Mouse (Mus musculus) myocyte (in vitro differentiated cells): ENCODE results near the gene Cpn1.

Experiments used
- CEBPB ChIP-seq: IDR thresholded peaks from 2 replicates; pipeline ENCODE4 v1.6.1; 2011; ENCODE audit warnings: mild to moderate bottlenecking, moderate library complexity; ENCODE audit not compliant: poor library complexity, insufficient read depth, severe bottlenecking
- E2F4 ChIP-seq: IDR thresholded peaks from one replicate; pipeline ENCODE4 v1.6.1; 2011; ENCODE audit warnings: mild to moderate bottlenecking, control low read depth, moderate library complexity; ENCODE audit not compliant: insufficient read depth
- MAX ChIP-seq: IDR thresholded peaks from one replicate; pipeline ENCODE4 v1.6.1; 2011; ENCODE audit warnings: low read depth, mild to moderate bottlenecking, control low read depth
- MYOD1 ChIP-seq, 3 experiments: IDR thresholded peaks; one replicate each; pipeline ENCODE4 v1.6.1; 2011; ENCODE audit warnings: control low read depth in 2 of 3, low read depth in 2 of 3, mild to moderate bottlenecking in 2 of 3, moderate library complexity in 1 of 3; ENCODE audit not compliant: insufficient read length in 2 of 3, control insufficient read depth in 1 of 3
- MYOG ChIP-seq, 3 experiments: IDR thresholded peaks; one replicate each; pipeline ENCODE4 v1.6.1; 2011; ENCODE audit warnings: control low read depth in 2 of 3, low read depth in 2 of 3, mild to moderate bottlenecking in 2 of 3; ENCODE audit not compliant: insufficient read length in 2 of 3, control insufficient read depth in 1 of 3, insufficient read depth in 1 of 3
- POLR2A ChIP-seq: IDR thresholded peaks from one replicate; pipeline ENCODE4 v1.6.1; 2011; ENCODE audit warnings: low read depth, mild to moderate bottlenecking, control low read depth, moderate library complexity; ENCODE audit not compliant: insufficient read length
- POLR2AphosphoS2 ChIP-seq: IDR thresholded peaks from one replicate; pipeline ENCODE4 v1.6.1; 2011; ENCODE audit warnings: low read depth, control low read depth; ENCODE audit not compliant: insufficient read length
- REST ChIP-seq: IDR thresholded peaks from one replicate; pipeline ENCODE4 v1.6.1; 2011; ENCODE audit warnings: mild to moderate bottlenecking, control low read depth, moderate library complexity; ENCODE audit not compliant: insufficient read depth, insufficient read length
- SRF ChIP-seq: IDR thresholded peaks from one replicate; pipeline ENCODE4 v1.6.1; 2011; ENCODE audit warnings: low read depth; ENCODE audit not compliant: control insufficient read depth, insufficient read length
- TCF12 ChIP-seq: IDR thresholded peaks from one replicate; pipeline ENCODE4 v1.6.1; 2011; ENCODE audit warnings: mild to moderate bottlenecking, control low read depth; ENCODE audit not compliant: poor library complexity, insufficient read depth, severe bottlenecking
- TCF3 ChIP-seq: IDR thresholded peaks from one replicate; pipeline ENCODE4 v1.6.1; 2011; ENCODE audit warnings: low read depth, control low read depth; ENCODE audit not compliant: insufficient read length
- USF1 ChIP-seq: IDR thresholded peaks from one replicate; pipeline ENCODE4 v1.6.1; 2011; ENCODE audit warnings: low read depth, mild to moderate bottlenecking, control low read depth, moderate library complexity

GRCm38 (mm10) chr19:43930926-43931325, 55.4 kb downstream of the Cpn1 start:
- TF ChIP-seq POLR2A: no peak
- TF ChIP-seq MYOG (IDR thresholded peaks at IDR 0.05; ENCODE audit: control insufficient read depth in 1 of 3, insufficient read depth in 1 of 3, insufficient read length in 2 of 3, low read depth in 2 of 3): no peak
- no peak for TF ChIP-seq MAX
- no peak for TF ChIP-seq USF1
- no peak for TF ChIP-seq CEBPB
- TF ChIP-seq TCF12: no peak
- TF ChIP-seq POLR2AphosphoS2: no peak
- TF ChIP-seq REST: no peak
- TF ChIP-seq TCF3: no peak
- TF ChIP-seq MYOD1 (IDR thresholded peaks at IDR 0.05; ENCODE audit: control insufficient read depth in 1 of 3, insufficient read length in 2 of 3, low read depth in 2 of 3): no peak
- TF ChIP-seq E2F4: no peak
- TF ChIP-seq SRF: no peak
